Mouse (Mus musculus): Measurements from ENCODE around the gene Ifitm10. TPM values are rescaled to one million over a fixed set of nuclear protein-coding genes. Genes with fewer than 3 reads are reported as not detected.
"Not testable (repeated sequence)": the region's sequence is repeated elsewhere in the genome, so short reads cannot be mapped to it uniquely, and the experiment has no call there.

Gene Ifitm10
- polyA plus RNA-seq, 1 experiment from 2014 or later = 1.9 TPM

- not testable (repeated sequence) for H3K36me3 ChIP-seq; H3K9me3 ChIP-seq; H3K4me2 ChIP-seq (replicated peaks); H3K4me3 ChIP-seq (replicated peaks); H3K27me3 ChIP-seq (replicated peaks); H3K4me1 ChIP-seq (replicated peaks); H3K27ac ChIP-seq; H3K9ac ChIP-seq; ATAC-seq
Measured at GRCm38 (mm10) chr7:142297018-142297417, 76.5 kb downstream of the Ifitm10 start, which contains the start of gene Krtap5-1. Gene Krtap5-1 (minus strand): TSS chr7:142297118.

DNA sequence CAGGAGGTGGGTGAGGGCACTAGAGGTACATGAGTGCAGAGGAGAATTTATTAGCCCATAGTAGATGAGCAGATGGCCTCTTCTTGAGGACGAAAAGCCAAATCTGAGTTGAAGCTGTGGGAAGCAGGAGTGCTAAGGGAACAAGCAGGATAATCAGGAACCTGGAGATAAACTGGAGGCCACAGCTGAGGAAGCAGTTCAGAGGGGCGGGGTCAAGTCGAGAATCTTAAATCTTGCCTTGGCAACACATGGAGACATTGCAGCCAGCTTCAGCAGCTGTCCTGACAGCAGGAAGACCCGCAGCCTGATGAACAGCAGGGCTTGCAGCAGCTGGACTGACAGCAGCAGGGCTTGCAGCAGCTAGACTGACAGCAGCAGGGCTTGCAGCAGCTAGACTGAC lies 77.4 kb downstream of the Ifitm10 start:
- not testable (repeated sequence) for ATAC-seq; H3K27me3 ChIP-seq (replicated peaks)
- WGBS = 18% methylated on average over 4 of the region's 4 CpGs

DNA sequence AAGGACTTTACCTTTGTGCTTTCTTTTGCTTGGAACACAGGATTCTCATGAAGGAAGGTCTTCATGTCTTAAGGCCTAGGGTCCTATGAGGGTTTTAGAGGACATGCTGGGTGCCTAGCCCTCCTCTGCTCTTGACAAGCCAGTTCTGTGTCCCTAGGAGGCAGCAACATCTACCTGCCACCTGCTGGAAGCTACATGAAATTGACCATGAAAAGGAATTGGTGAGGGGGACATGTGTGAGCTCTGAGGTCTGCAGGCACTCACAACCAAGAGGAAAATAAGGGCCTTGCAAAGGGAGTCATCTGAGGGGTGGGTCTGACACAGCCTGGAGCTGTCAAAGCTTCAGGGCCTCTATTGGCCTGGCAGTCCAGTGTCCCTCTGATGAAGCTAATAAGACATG lies 78.1 kb downstream of the Ifitm10 start:
- no peak overlapping the region for H3K27ac ChIP-seq
- H3K4me1 ChIP-seq (replicated peaks) = no peaks in the 10 kb centered on the region
- H3K4me3 ChIP-seq (replicated peaks) = no peak overlapping the region
- no peak for ATAC-seq
- no peak overlapping the region for H3K4me2 ChIP-seq (replicated peaks)
- H3K27me3 ChIP-seq (replicated peaks) = no peaks in the 10 kb centered on the region
- H3K9ac ChIP-seq = no peak overlapping the region
- no peaks in the 10 kb centered on the region for H3K9me3 ChIP-seq
- no peaks in the 10 kb centered on the region for H3K36me3 ChIP-seq

More for the DNA sequence above, 77.4 kb downstream of the Ifitm10 start:
- H3K9ac ChIP-seq; H3K4me1 ChIP-seq (replicated peaks); H3K36me3 ChIP-seq; H3K4me2 ChIP-seq (replicated peaks); H3K4me3 ChIP-seq (replicated peaks); H3K9me3 ChIP-seq; H3K27ac ChIP-seq: not testable (repeated sequence)

- H3K9me3 ChIP-seq; H3K4me2 ChIP-seq (replicated peaks); H3K36me3 ChIP-seq; H3K27ac ChIP-seq; H3K4me3 ChIP-seq (replicated peaks); H3K27me3 ChIP-seq (replicated peaks); H3K4me1 ChIP-seq (replicated peaks); H3K9ac ChIP-seq: not testable (repeated sequence)
- WGBS = 2% methylated on average over 2 of the region's 2 CpGs
- ATAC-seq = peak; percentile 23; the same call in 1 of the 2 replicates
Measured at GRCm38 (mm10) chr7:142293851-142294250, 79.7 kb downstream of the Ifitm10 start.

- not testable (repeated sequence) for H3K27ac ChIP-seq; H3K4me3 ChIP-seq (replicated peaks); H3K4me2 ChIP-seq (replicated peaks); H3K9me3 ChIP-seq; H3K9ac ChIP-seq; H3K36me3 ChIP-seq; H3K27me3 ChIP-seq (replicated peaks); ATAC-seq
- H3K4me1 ChIP-seq (replicated peaks) = peaks cover 12% of the 10 kb centered on the region; the same call in 1 of the 2 replicates
- WGBS = 40% methylated on average over 9 of the region's 9 CpGs
Measured at GRCm38 (mm10) chr7:142285910-142286612, 87.5 kb downstream of the Ifitm10 start.

- WGBS = 18% methylated on average over 23 of the region's 23 CpGs
- Histone ChIP-seq H3K9me3 (no peaks in the 10 kb centered on the region), H3K9ac (peak overlapping the region; percentile 26; the same call in 1 of the 2 replicates), H3K4me1 (replicated peaks) (peaks cover 12% of the 10 kb centered on the region; the same call in 1 of the 2 replicates), H3K27me3 (replicated peaks) (no peaks in the 10 kb centered on the region), H3K4me2 (replicated peaks) (peak overlapping the region; percentile 85), H3K27ac (peak overlapping the region; percentile 89; the same call in 1 of the 2 replicates), H3K4me3 (replicated peaks) (peak overlapping the region; percentile 53), H3K36me3 (no peaks in the 10 kb centered on the region)
- ATAC-seq = peak; percentile 54; the same call in 1 of the 2 replicates
Measured at GRCm38 (mm10) chr7:142285130-142285835, 88.3 kb downstream of the Ifitm10 start.

- under 1% methylated on average over 19 of the region's 19 CpGs for WGBS
- Histone ChIP-seq H3K9ac (peak overlapping the region; percentile 67), H3K4me1 (replicated peaks) (peaks cover 12% of the 10 kb centered on the region; the same call in 1 of the 2 replicates), H3K27me3 (replicated peaks) (no peaks in the 10 kb centered on the region), H3K4me2 (replicated peaks) (peak overlapping the region; percentile 85), H3K4me3 (replicated peaks) (peak overlapping the region; percentile 53), H3K9me3 (no peaks in the 10 kb centered on the region), H3K27ac (peak overlapping the region; percentile 89), H3K36me3 (no peaks in the 10 kb centered on the region)
- peak; percentile 80 for ATAC-seq
Measured at GRCm38 (mm10) chr7:142284615-142285080, 88.9 kb downstream of the Ifitm10 start.

GRCm38 (mm10) chr7:142284023-142284591 lies 89.4 kb downstream of the Ifitm10 start:
- ATAC-seq = peak; percentile 81

DNA sequence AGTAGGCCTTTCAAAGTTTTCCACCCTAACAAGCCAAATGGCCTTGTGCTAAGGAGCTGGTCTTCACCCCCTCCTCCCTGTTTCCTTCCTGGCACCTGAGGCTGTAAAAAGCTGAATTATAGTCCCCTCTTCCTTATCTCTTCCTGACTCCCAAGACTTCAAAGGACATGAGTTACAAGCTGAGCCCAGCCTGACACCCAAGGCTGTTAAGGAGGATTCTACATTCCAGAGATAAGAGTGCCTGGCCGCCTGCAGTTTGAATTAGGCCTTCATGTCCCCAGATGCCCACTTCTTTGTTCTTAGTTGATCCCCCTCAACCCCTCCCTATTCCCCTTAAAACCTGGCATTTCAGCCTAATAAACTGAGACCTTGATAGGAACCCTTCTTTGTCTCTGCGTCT lies 90.7 kb downstream of the Ifitm10 start:
- H3K4me3 ChIP-seq (replicated peaks) = peak overlapping the region; percentile 17; the same call in 1 of the 2 replicates
- H3K27me3 ChIP-seq (replicated peaks); H3K9ac ChIP-seq; H3K36me3 ChIP-seq; H3K27ac ChIP-seq; ATAC-seq; H3K9me3 ChIP-seq: not testable (repeated sequence)
- WGBS = 34% methylated on average over 2 of the region's 2 CpGs
- peaks cover 11% of the 10 kb centered on the region; the same call in 1 of the 2 replicates for H3K4me1 ChIP-seq (replicated peaks)
- H3K4me2 ChIP-seq (replicated peaks) = peak overlapping the region; percentile 85

More at GRCm38 (mm10) chr7:142284023-142284591, 89.4 kb downstream of the Ifitm10 start:
- H3K4me3 ChIP-seq (replicated peaks) = peak overlapping the region; percentile 53
- under 1% methylated on average over 38 of the region's 38 CpGs for WGBS
- peak overlapping the region; percentile 67 for H3K9ac ChIP-seq
- H3K4me2 ChIP-seq (replicated peaks) = peak overlapping the region; percentile 85
- peak overlapping the region; percentile 89 for H3K27ac ChIP-seq
- H3K9me3 ChIP-seq = no peaks in the 10 kb centered on the region
- H3K27me3 ChIP-seq (replicated peaks) = no peaks in the 10 kb centered on the region
- no peaks in the 10 kb centered on the region for H3K36me3 ChIP-seq
- peaks cover 12% of the 10 kb centered on the region; the same call in 1 of the 2 replicates for H3K4me1 ChIP-seq (replicated peaks)

GRCm38 (mm10) chr7:142279291-142279690 lies 94.3 kb downstream of the Ifitm10 start:
- not testable (repeated sequence) for H3K27me3 ChIP-seq (replicated peaks); H3K4me3 ChIP-seq (replicated peaks); ATAC-seq; H3K9me3 ChIP-seq; H3K27ac ChIP-seq; H3K4me2 ChIP-seq (replicated peaks); H3K36me3 ChIP-seq; H3K9ac ChIP-seq; H3K4me1 ChIP-seq (replicated peaks)
- WGBS = 75% methylated on average over 1 of the region's 1 CpGs

DNA sequence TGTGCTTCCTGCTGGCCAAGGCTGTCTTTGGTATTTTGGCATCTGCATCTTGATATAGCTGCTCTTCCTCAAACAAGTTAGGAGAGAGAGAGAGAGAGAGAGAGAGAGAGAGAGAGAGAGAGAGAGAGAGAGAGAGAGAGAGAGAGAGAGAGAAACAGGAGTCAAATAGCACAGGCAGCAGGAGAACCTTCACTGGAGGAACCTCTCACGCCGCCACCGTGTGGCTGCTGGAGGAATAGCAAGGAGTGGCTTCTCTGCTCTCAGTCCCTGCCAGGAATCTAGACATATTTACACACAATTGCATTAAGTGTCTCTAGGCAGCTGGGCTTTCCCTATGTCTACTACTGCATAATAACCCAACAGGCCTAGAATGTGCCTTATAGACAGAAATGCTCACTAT lies 95.4 kb downstream of the Ifitm10 start:
- peak; percentile 75; the same call in 1 of the 2 replicates for ATAC-seq
- not testable (repeated sequence) for H3K27me3 ChIP-seq (replicated peaks); H3K9ac ChIP-seq; H3K9me3 ChIP-seq; H3K36me3 ChIP-seq; H3K4me3 ChIP-seq (replicated peaks); H3K4me2 ChIP-seq (replicated peaks); H3K27ac ChIP-seq; H3K4me1 ChIP-seq (replicated peaks)
- WGBS = 0% methylated on average over 3 of the region's 3 CpGs

Data from intestine, embryonic 15.5 days (tissue).